Mouse (Mus musculus) neural tube, embryonic 15.5 days (tissue): ENCODE results near the gene Nprl3. TPM values are rescaled to one million over a fixed set of nuclear protein-coding genes. Genes with fewer than 3 reads are reported as not detected.

Experiments
- ATAC-seq: fragments of 200-750 bp; cut with Nextera tagmentation; 2 replicates; pipeline ENCODE4 v1.8.0; 2017; ENCODE audit warnings: mild to moderate bottlenecking, moderate TSS enrichment, moderate library complexity; ENCODE audit not compliant: low FRiP score
- H3K27ac ChIP-seq: fragments of 300-500 bp; sonication (generic); replicated peaks from 2 replicates; pipeline ENCODE4 v1.5.1; 2015; ENCODE audit warnings: mild to moderate bottlenecking, inconsistent platforms
- H3K27me3 ChIP-seq: fragments of 300-500 bp; sonication (generic); replicated peaks from 2 replicates; pipeline ENCODE4 v1.6.1; 2015; ENCODE audit warnings: inconsistent platforms
- H3K36me3 ChIP-seq: fragments of 300-500 bp; sonication (generic); 2 replicates; pipeline ENCODE4 v1.6.1; 2015; ENCODE audit warnings: inconsistent platforms
- H3K4me1 ChIP-seq: fragments of 300-500 bp; sonication (generic); 2 replicates; pipeline ENCODE4 v1.6.1; 2015; ENCODE audit warnings: inconsistent platforms
- H3K4me2 ChIP-seq: fragments of 300-500 bp; sonication (generic); 2 replicates; pipeline ENCODE4 v1.6.1; 2015; ENCODE audit warnings: inconsistent platforms, mild to moderate bottlenecking, moderate library complexity
- H3K4me3 ChIP-seq: fragments of 300-500 bp; sonication (generic); replicated peaks from 2 replicates; pipeline ENCODE4 v1.5.1; 2015; ENCODE audit warnings: mild to moderate bottlenecking, inconsistent platforms
- H3K9ac ChIP-seq: fragments of 300-500 bp; sonication (generic); replicated peaks from 2 replicates; pipeline ENCODE4 v1.6.1; 2015; ENCODE audit warnings: mild to moderate bottlenecking, inconsistent platforms
- H3K9me3 ChIP-seq: fragments of 300-500 bp; sonication (generic); replicated peaks from 2 replicates; pipeline ENCODE4 v1.6.1; 2016; ENCODE audit warnings: inconsistent platforms
- WGBS: fragments of 180-500 bp; shearing (Covaris S2); methylation state at CpG from one replicate; pipeline ENCODE4 v1.1.7; 2015; ENCODE audit warnings: mixed read lengths; 5-methylcytosine and 5-hydroxymethylcytosine counted together
- polyA plus RNA-seq: library from polyadenylated mRNA; unstranded; fragments of >200 nt; fragmentation: Nextera tagmentation; extraction: Ambion mirVana; gene quantifications from 2 replicates; pipeline ENCODE4 v1.2.1, GENCODE M21; 2015

Nprl3 gene
- polyA plus RNA-seq, 1 experiment from 2014 or later = 38.8 TPM

- no peaks in the 10 kb centered on the region for H3K27me3 ChIP-seq
- no peaks in the 10 kb centered on the region for H3K4me1 ChIP-seq
- H3K4me2 ChIP-seq = no peak overlapping the region
- H3K4me3 ChIP-seq = no peak overlapping the region
- no peak overlapping the region for H3K9ac ChIP-seq
- ATAC-seq = no peak
- WGBS = 83% methylated on average over 12 of the region's 12 CpGs
- no peaks in the 10 kb centered on the region for H3K36me3 ChIP-seq
- H3K27ac ChIP-seq = no peak overlapping the region
- H3K9me3 ChIP-seq = no peaks in the 10 kb centered on the region
Observed at GRCm38 (mm10) chr11:32188881-32189280, 78.6 kb downstream of the Nprl3 start.

DNA sequence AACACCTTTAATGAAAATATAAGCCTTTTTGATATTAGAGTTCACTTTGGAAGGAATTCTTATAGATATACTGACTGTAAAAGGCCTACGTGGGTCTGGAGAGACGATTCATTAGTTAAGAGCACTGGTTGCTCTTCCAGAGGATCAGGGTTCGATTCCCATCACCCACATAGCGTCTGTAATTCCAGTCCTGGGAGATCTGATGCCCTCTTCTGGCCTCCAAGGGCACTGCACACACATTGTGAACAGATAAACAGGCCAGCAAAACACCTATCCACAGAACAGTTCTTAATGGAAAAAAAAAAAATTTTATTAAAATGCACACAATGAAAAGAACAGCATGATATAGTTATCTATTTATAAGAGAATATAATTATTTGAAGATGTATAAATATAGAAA lies 80.3 kb downstream of the Nprl3 start:
- no peak for ATAC-seq
- no peaks in the 10 kb centered on the region for H3K27me3 ChIP-seq
- H3K4me3 ChIP-seq = no peak overlapping the region
- H3K27ac ChIP-seq = no peak overlapping the region
- H3K4me1 ChIP-seq = 0 out of 2 replicates have a peak, but pooled peaks cover 2% of the 10 kb centered on the region
- H3K36me3 ChIP-seq = no peaks in the 10 kb centered on the region
- no peak overlapping the region for H3K9ac ChIP-seq
- 91% methylated on average over 4 of the region's 4 CpGs for WGBS
- no peaks in the 10 kb centered on the region for H3K9me3 ChIP-seq
- no peak overlapping the region for H3K4me2 ChIP-seq

- H3K9me3 ChIP-seq = no peaks in the 10 kb centered on the region
- H3K27ac ChIP-seq = no peak overlapping the region
- ATAC-seq = no peak
- H3K36me3 ChIP-seq = no peaks in the 10 kb centered on the region
- H3K4me2 ChIP-seq = no peak overlapping the region
- no peak overlapping the region for H3K9ac ChIP-seq
- H3K4me3 ChIP-seq = no peak overlapping the region
- H3K4me1 ChIP-seq = 0 out of 2 replicates have a peak, but pooled peaks cover 2% of the 10 kb centered on the region
- WGBS = 79% methylated on average over 3 of the region's 3 CpGs
- no peaks in the 10 kb centered on the region for H3K27me3 ChIP-seq
Observed at GRCm38 (mm10) chr11:32186031-32186430, 81.5 kb downstream of the Nprl3 start.

- Histone ChIP-seq H3K4me2 (no peak overlapping the region), H3K27ac (no peak overlapping the region), H3K9ac (no peak overlapping the region), H3K27me3 (no peaks in the 10 kb centered on the region), H3K36me3 (no peaks in the 10 kb centered on the region), H3K4me3 (no peak overlapping the region), H3K4me1 (0 out of 2 replicates have a peak, but pooled peaks cover 2% of the 10 kb centered on the region), H3K9me3 (no peaks in the 10 kb centered on the region)
- no peak for ATAC-seq
- 91% methylated on average over 8 of the region's 8 CpGs for WGBS
Observed at GRCm38 (mm10) chr11:32184469-32184868, 83.0 kb downstream of the Nprl3 start.

GRCm38 (mm10) chr11:32181973-32182868 lies 85.3 kb downstream of the Nprl3 start:
- Histone ChIP-seq H3K4me2 (peak overlapping the region; percentile 34), H3K36me3 (no peaks in the 10 kb centered on the region), H3K27me3 (no peaks in the 10 kb centered on the region), H3K9ac (no peak overlapping the region; the same call in 1 of the 2 replicates), H3K9me3 (no peaks in the 10 kb centered on the region), H3K27ac (no peak overlapping the region), H3K4me3 (0 out of 2 replicates have a peak overlapping the region, but pooled peaks have one; percentile 15), H3K4me1 (0 out of 2 replicates have a peak, but pooled peaks cover 2% of the 10 kb centered on the region)
- whole genome bisulfite sequencing = 43% methylated on average over 25 of the region's 25 CpGs
- peak; percentile 77 for ATAC-seq

- Histone ChIP-seq H3K4me2 (no peak overlapping the region), H3K9ac (no peak overlapping the region), H3K27me3 (no peaks in the 10 kb centered on the region), H3K27ac (no peak overlapping the region), H3K4me3 (no peak overlapping the region), H3K9me3 (no peaks in the 10 kb centered on the region), H3K36me3 (no peaks in the 10 kb centered on the region), H3K4me1 (0 out of 2 replicates have a peak, but pooled peaks cover 2% of the 10 kb centered on the region)
- WGBS = 86% methylated on average over 4 of the region's 4 CpGs
- no peak for ATAC-seq
Observed at GRCm38 (mm10) chr11:32181246-32181645, 86.3 kb downstream of the Nprl3 start.

DNA sequence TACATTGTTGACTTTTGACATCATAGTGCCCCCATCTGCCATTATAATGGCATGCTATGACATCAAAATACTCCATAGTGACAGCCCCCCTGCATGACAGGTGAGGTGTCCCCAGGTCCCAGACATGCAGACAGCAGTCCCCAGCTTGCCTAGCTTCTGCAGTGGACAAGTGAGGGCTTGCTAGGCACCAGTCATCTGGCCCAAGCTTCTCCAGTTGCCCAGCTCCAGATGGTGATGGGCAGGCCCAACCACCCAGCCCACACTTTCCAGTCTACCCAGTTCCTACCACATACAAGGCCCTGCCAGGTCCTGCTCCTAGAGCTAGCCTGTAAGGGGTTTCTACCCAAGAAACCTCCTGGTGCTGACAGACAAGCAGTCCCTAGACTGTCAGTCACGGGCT lies 89.0 kb downstream of the Nprl3 start:
- ATAC-seq = no peak
- WGBS = 88% methylated on average over 1 of the region's 1 CpGs
- Histone ChIP-seq H3K36me3 (no peaks in the 10 kb centered on the region), H3K4me1 (0 out of 2 replicates have a peak, but pooled peaks cover 2% of the 10 kb centered on the region), H3K27ac (no peak overlapping the region), H3K4me3 (no peak overlapping the region), H3K9ac (no peak overlapping the region), H3K4me2 (no peak overlapping the region), H3K27me3 (no peaks in the 10 kb centered on the region), H3K9me3 (no peaks in the 10 kb centered on the region)

Other genes with a start within 250 kb of the Nprl3 start
- gene Il9r, start 67.4 kb downstream of the Nprl3 start, polyA plus RNA-seq = 1.5 TPM in 1 of 2 replicates, not detected in the other
- gene Snrnp25, start 62.3 kb downstream of the Nprl3 start, polyA plus RNA-seq = 45.6 and 54.3 TPM in 2 replicates
- 23.8 and 28.4 TPM in 2 replicates for gene Rhbdf1, start 45.4 kb downstream of the Nprl3 start, polyA plus RNA-seq
- gene Mpg, start 41.2 kb downstream of the Nprl3 start, polyA plus RNA-seq = 33.9 and 37.8 TPM in 2 replicates
- 33.0 and 50.2 TPM in 2 replicates for gene Hba-x, start 8.7 kb upstream of the Nprl3 start, polyA plus RNA-seq
- 2,622 and 3,044 TPM in 2 replicates for gene Hba-a1, start 15.8 kb upstream of the Nprl3 start, polyA plus RNA-seq
- gene Hbq1b, start 19.3 kb upstream of the Nprl3 start, polyA plus RNA-seq = 0.93 and 1.1 TPM in 2 replicates
- gene Hba-a2, start 28.8 kb upstream of the Nprl3 start, polyA plus RNA-seq = 6,998 and 8,084 TPM in 2 replicates
- 0.79 and 1.5 TPM in 2 replicates for gene Hbq1a, start 32.4 kb upstream of the Nprl3 start, polyA plus RNA-seq
- 17.2 and 17.8 TPM in 2 replicates for gene Sh3pxd2b, start 80.1 kb upstream of the Nprl3 start, polyA plus RNA-seq
- 34.9 and 38.5 TPM in 2 replicates for gene Ubtd2, start 187.7 kb upstream of the Nprl3 start, polyA plus RNA-seq